Mouse (Mus musculus) heart, adult 11 months (tissue): ENCODE results near the gene Trpd52l3.
A peak's percentile ranks its signal among the peaks of the same experiment; 100 is the strongest.

ENCODE experiments used
- DNase-seq: peaks from one replicate; pipeline ENCODE4 v3.0.0; 2022

Trpd52l3 gene

GRCm38 (mm10) chr19:30029894-30030635 lies 26.5 kb downstream of the Trpd52l3 start, which contains the start of gene Uhrf2:
Gene Uhrf2 (plus strand): TSS chr19:30030513.
- peak; percentile 100 for DNase-seq

- DNase-seq: no peak
Measured at GRCm38 (mm10) chr19:30030636-30031467, 27.3 kb downstream of the Trpd52l3 start.

- peak; percentile 81 for DNase-seq
Measured at GRCm38 (mm10) chr19:30031468-30031931, 27.9 kb downstream of the Trpd52l3 start.

GRCm38 (mm10) chr19:30032206-30032605 lies 28.6 kb downstream of the Trpd52l3 start:
- no peak for DNase-seq

GRCm38 (mm10) chr19:30035361-30035760 lies 31.8 kb downstream of the Trpd52l3 start:
- no peak for DNase-seq

- DNase-seq: no peak
Measured at GRCm38 (mm10) chr19:30043691-30044090, 40.1 kb downstream of the Trpd52l3 start.

GRCm38 (mm10) chr19:30044630-30045029 lies 41.0 kb downstream of the Trpd52l3 start:
- DNase-seq: no peak

GRCm38 (mm10) chr19:30045857-30046256 lies 42.3 kb downstream of the Trpd52l3 start:
- DNase-seq: no peak

GRCm38 (mm10) chr19:30050584-30050983 lies 47.0 kb downstream of the Trpd52l3 start:
- no peak for DNase-seq

GRCm38 (mm10) chr19:30051479-30051878 lies 47.9 kb downstream of the Trpd52l3 start:
- no peak for DNase-seq

GRCm38 (mm10) chr19:30054218-30054617 lies 50.6 kb downstream of the Trpd52l3 start:
- DNase-seq: peak; percentile 86
